Mouse (Mus musculus) embryonic facial prominence, embryonic 15.5 days (tissue): ENCODE results near the gene Tvp23a. TPM values are rescaled to one million over a fixed set of nuclear protein-coding genes. Genes with fewer than 3 reads are reported as not detected.
A peak's percentile ranks its signal among the peaks of the same experiment; 100 is the strongest.

Experiments
- ATAC-seq: fragments of 200-750 bp; cut with Nextera tagmentation; 2 replicates; pipeline ENCODE4 v1.8.0; 2017; ENCODE audit warnings: low read depth, moderate TSS enrichment; ENCODE audit not compliant: insufficient number of reproducible peaks, low FRiP score, low TSS enrichment
- H3K27ac ChIP-seq: fragments of 300-500 bp; sonication (generic); replicated peaks from 2 replicates; pipeline ENCODE4 v1.5.1; 2015; ENCODE audit warnings: mild to moderate bottlenecking, inconsistent platforms
- H3K27me3 ChIP-seq: fragments of 300-500 bp; sonication (generic); 2 replicates; pipeline ENCODE4 v1.6.1; 2015; ENCODE audit warnings: inconsistent platforms
- H3K36me3 ChIP-seq: fragments of 300-500 bp; sonication (generic); 2 replicates; pipeline ENCODE4 v1.6.1; 2015; ENCODE audit warnings: mild to moderate bottlenecking, inconsistent platforms
- H3K4me1 ChIP-seq: fragments of 300-500 bp; sonication (generic); 2 replicates; pipeline ENCODE4 v1.6.1; 2015; ENCODE audit warnings: inconsistent platforms
- H3K4me2 ChIP-seq: fragments of 300-500 bp; sonication (generic); replicated peaks from 2 replicates; pipeline ENCODE4 v1.6.1; 2015; ENCODE audit warnings: mild to moderate bottlenecking, inconsistent platforms
- H3K4me3 ChIP-seq: fragments of 300-500 bp; sonication (generic); replicated peaks from 2 replicates; pipeline ENCODE4 v1.5.1; 2015; ENCODE audit warnings: mild to moderate bottlenecking, inconsistent platforms
- H3K9ac ChIP-seq: fragments of 300-500 bp; sonication (generic); 2 replicates; pipeline ENCODE4 v1.6.1; 2015; ENCODE audit warnings: inconsistent platforms
- H3K9me3 ChIP-seq: fragments of 300-500 bp; sonication (generic); replicated peaks from 2 replicates; pipeline ENCODE4 v1.6.1; 2016; ENCODE audit warnings: inconsistent platforms
- WGBS: fragments of 180-500 bp; shearing (Covaris S2); methylation state at CpG from one replicate; pipeline ENCODE4 v1.1.7; 2015; 5-methylcytosine and 5-hydroxymethylcytosine counted together
- polyA plus RNA-seq: library from polyadenylated mRNA; unstranded; fragments of >200 nt; fragmentation: Nextera tagmentation; extraction: Ambion mirVana; gene quantifications from 2 replicates; pipeline ENCODE4 v1.2.1, GENCODE M21; 2015

Tvp23a gene
- polyA plus RNA-seq, 1 experiment from 2014 or later: 17.5 TPM

- Histone ChIP-seq H3K27me3 (no peaks in the 10 kb centered on the region), H3K36me3 (no peaks in the 10 kb centered on the region), H3K9ac (no peak overlapping the region), H3K27ac (no peak overlapping the region), H3K4me2 (no peak overlapping the region), H3K9me3 (no peaks in the 10 kb centered on the region), H3K4me3 (no peak overlapping the region), H3K4me1 (peaks cover 5% of the 10 kb centered on the region)
- peak; percentile 55 for ATAC-seq
- 60% methylated on average over 8 of the region's 8 CpGs for WGBS
Observed at GRCm38 (mm10) chr16:10452445-10452896, 5.3 kb upstream of the Tvp23a start.

DNA sequence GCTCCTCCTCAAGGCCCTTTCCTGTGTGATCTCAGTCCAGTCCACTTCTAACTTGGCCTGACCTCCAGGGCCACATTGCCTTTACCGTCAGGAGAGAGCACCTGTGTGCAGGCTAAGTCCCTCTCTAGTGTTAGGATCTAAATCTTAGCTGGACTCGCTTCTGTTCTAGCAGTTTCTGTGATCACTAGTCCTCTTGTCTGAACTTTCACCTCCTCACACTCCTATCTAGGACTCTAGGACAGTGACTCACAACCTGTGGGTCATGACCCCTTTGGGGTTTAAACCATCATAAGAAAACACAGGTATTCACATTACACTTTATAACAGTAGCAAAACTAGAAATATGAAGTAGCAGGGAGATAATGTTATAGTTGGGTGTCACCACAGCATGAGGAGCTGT lies 4.7 kb upstream of the Tvp23a start:
- Histone ChIP-seq H3K4me3 (no peak overlapping the region), H3K27me3 (no peaks in the 10 kb centered on the region), H3K9ac (no peak overlapping the region), H3K4me1 (peaks cover 9% of the 10 kb centered on the region), H3K9me3 (no peaks in the 10 kb centered on the region), H3K27ac (no peak overlapping the region), H3K36me3 (no peaks in the 10 kb centered on the region), H3K4me2 (no peak overlapping the region)
- no peak for ATAC-seq
- 83% methylated on average over 2 of the region's 2 CpGs for whole genome bisulfite sequencing

GRCm38 (mm10) chr16:10448931-10449330 lies 1.8 kb upstream of the Tvp23a start:
- ATAC-seq: no peak
- H3K4me2 ChIP-seq: no peak overlapping the region
- no peaks in the 10 kb centered on the region for H3K27me3 ChIP-seq
- H3K9me3 ChIP-seq: no peaks in the 10 kb centered on the region
- 86% methylated on average over 9 of the region's 9 CpGs for WGBS
- H3K9ac ChIP-seq: no peak overlapping the region
- H3K27ac ChIP-seq: no peak overlapping the region
- no peaks in the 10 kb centered on the region for H3K36me3 ChIP-seq
- peaks cover 17% of the 10 kb centered on the region for H3K4me1 ChIP-seq
- H3K4me3 ChIP-seq: no peak overlapping the region

- no peaks in the 10 kb centered on the region for H3K27me3 ChIP-seq
- H3K27ac ChIP-seq: 0 out of 2 replicates have a peak overlapping the region, but pooled peaks have one; percentile 49
- no peaks in the 10 kb centered on the region for H3K36me3 ChIP-seq
- H3K9me3 ChIP-seq: no peaks in the 10 kb centered on the region
- H3K4me3 ChIP-seq: peak overlapping the region; percentile 53
- H3K9ac ChIP-seq: peak overlapping the region; percentile 43; the same call in 1 of the 2 replicates
- peaks cover 17% of the 10 kb centered on the region for H3K4me1 ChIP-seq
- no peak for ATAC-seq
- peak overlapping the region; percentile 80 for H3K4me2 ChIP-seq
- WGBS: 50% methylated on average over 2 of the region's 2 CpGs
Observed at GRCm38 (mm10) chr16:10447781-10448180, 619 bp upstream of the Tvp23a start.

DNA sequence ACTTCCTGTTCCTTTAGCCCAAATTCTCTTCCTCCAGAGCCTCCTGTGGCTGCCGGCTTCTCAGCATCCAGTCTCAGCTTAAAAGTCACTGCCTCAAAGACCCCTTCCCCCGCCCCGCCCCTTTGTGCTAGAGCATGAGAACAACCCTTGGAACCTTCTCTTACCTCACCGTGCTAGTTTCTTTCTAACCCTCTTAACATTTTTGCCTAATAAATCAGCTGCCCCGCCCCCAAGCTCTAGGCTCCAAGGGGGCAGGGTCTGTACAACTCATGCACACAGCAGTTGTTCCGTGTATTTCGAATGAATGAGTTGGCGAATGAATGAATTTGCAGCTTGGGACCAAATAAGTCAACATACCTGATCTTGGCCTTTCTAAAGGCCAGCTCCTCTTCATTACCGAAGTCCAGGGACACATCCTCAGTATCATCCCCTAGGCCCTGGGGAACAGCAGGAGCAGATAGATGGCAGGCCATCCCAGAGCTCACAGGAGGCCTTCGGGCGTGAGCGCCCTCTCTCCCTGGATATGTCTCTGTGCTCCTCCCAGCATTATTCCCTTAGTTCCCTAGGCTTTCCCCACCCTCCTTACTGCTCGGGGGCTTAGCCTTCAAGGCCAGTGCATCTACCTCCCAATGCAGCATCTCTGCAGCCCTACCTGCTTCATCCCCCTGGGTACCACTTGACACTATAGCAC lies 444 bp downstream of the Tvp23a start:
- ATAC-seq: peak; percentile 55
- no peaks in the 10 kb centered on the region for H3K27me3 ChIP-seq
- H3K9ac ChIP-seq: peak overlapping the region; percentile 43
- no peaks in the 10 kb centered on the region for H3K36me3 ChIP-seq
- H3K9me3 ChIP-seq: no peaks in the 10 kb centered on the region
- H3K4me1 ChIP-seq: peaks cover 17% of the 10 kb centered on the region
- 14% methylated on average over 13 of the region's 13 CpGs for WGBS
- H3K4me2 ChIP-seq: peak overlapping the region; percentile 80
- 0 out of 2 replicates have a peak overlapping the region, but pooled peaks have one; percentile 24 for H3K27ac ChIP-seq
- H3K4me3 ChIP-seq: peak overlapping the region; percentile 53

DNA sequence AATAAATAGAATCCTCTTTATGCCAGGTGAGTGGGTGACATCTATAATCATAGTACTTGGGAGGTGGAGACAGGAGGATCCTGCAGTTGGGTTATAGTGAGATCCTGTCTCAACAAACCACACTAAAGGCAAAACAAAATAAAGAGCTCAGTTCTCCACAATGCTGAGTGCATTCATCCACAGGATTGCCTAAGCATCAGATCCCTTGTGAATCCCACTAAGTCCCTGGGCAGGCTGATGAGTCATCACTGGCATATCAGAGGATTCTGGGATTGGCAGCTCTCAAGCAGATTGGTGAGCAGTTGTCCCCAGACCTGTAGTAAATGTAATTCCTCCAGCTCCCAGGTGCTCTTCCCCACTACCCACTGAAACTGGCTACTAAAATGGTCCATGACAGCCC lies 3.4 kb downstream of the Tvp23a start:
- no peaks in the 10 kb centered on the region for H3K36me3 ChIP-seq
- no peaks in the 10 kb centered on the region for H3K9me3 ChIP-seq
- H3K4me3 ChIP-seq: no peak overlapping the region
- no peak overlapping the region for H3K27ac ChIP-seq
- H3K27me3 ChIP-seq: no peaks in the 10 kb centered on the region
- no peak overlapping the region for H3K9ac ChIP-seq
- H3K4me2 ChIP-seq: no peak overlapping the region
- peaks cover 17% of the 10 kb centered on the region for H3K4me1 ChIP-seq
- no peak for ATAC-seq

GRCm38 (mm10) chr16:10441761-10442160 lies 5.4 kb downstream of the Tvp23a start:
- no peak for ATAC-seq
- H3K9ac ChIP-seq: no peak overlapping the region
- WGBS: 92% methylated on average over 4 of the region's 4 CpGs

DNA sequence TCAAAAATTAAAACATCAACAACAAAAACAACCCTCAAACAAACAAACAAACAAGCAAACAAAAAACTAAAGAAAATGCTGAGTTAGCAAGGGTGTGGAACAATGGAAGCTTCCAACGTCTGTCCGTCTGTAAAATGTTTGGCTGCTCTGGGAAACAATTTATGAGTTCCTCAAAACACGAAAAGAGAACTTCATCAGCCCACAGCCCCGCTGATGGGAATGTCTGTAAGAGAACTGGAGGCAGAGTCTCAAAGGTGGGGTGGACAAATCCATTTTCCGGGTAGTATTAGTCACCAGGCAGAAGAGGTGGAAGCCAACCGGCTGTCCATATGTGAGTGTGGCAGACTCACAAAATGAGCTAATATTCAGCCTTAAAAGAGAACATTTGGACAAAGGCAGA lies 5.8 kb downstream of the Tvp23a start:
- Histone ChIP-seq H3K9ac (no peak overlapping the region), H3K36me3 (no peaks in the 10 kb centered on the region), H3K27me3 (no peaks in the 10 kb centered on the region), H3K4me1 (peaks cover 2% of the 10 kb centered on the region), H3K4me3 (no peak overlapping the region), H3K27ac (no peak overlapping the region), H3K9me3 (no peaks in the 10 kb centered on the region), H3K4me2 (no peak overlapping the region)
- ATAC-seq: no peak
- 88% methylated on average over 6 of the region's 6 CpGs for WGBS

More at GRCm38 (mm10) chr16:10441761-10442160, 5.4 kb downstream of the Tvp23a start:
- no peak overlapping the region for H3K27ac ChIP-seq
- H3K4me2 ChIP-seq: no peak overlapping the region
- H3K9me3 ChIP-seq: no peaks in the 10 kb centered on the region
- H3K4me1 ChIP-seq: peaks cover 6% of the 10 kb centered on the region
- H3K4me3 ChIP-seq: no peak overlapping the region
- H3K27me3 ChIP-seq: no peaks in the 10 kb centered on the region
- no peaks in the 10 kb centered on the region for H3K36me3 ChIP-seq

DNA sequence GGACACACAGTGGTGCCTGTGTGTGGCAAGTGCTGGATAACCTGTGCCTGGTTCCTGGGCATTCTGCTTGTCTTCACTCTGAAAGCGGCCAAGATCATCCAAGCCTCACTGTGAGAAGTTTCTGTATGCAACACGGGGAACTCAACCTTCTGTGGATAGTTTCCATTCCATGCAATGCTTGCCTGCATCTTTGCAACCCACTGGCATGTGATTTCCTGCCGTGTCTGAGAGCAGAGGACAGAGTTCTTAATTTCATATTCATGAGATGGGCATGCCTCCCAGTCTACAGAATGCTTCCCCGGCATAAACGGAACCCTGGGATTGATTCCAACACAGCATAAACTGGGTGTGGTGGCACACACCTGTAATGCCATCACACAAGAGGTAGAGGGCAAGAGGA lies 9.1 kb downstream of the Tvp23a start:
- H3K9me3 ChIP-seq: no peaks in the 10 kb centered on the region
- H3K36me3 ChIP-seq: no peaks in the 10 kb centered on the region
- no peak overlapping the region for H3K9ac ChIP-seq
- no peaks in the 10 kb centered on the region for H3K4me1 ChIP-seq
- no peak overlapping the region for H3K27ac ChIP-seq
- no peak for ATAC-seq
- 78% methylated on average over 5 of the region's 5 CpGs for WGBS
- H3K4me2 ChIP-seq: no peak overlapping the region
- H3K27me3 ChIP-seq: no peaks in the 10 kb centered on the region
- no peak overlapping the region for H3K4me3 ChIP-seq

- Histone ChIP-seq H3K4me1 (no peaks in the 10 kb centered on the region), H3K27ac (no peak overlapping the region), H3K9ac (no peak overlapping the region), H3K4me2 (no peak overlapping the region), H3K27me3 (no peaks in the 10 kb centered on the region), H3K9me3 (no peaks in the 10 kb centered on the region), H3K4me3 (no peak overlapping the region), H3K36me3 (no peaks in the 10 kb centered on the region)
- ATAC-seq: no peak
- 82% methylated on average over 6 of the region's 6 CpGs for WGBS
Observed at GRCm38 (mm10) chr16:10436166-10436565, 11.0 kb downstream of the Tvp23a start.

GRCm38 (mm10) chr16:10433344-10433743 lies 13.8 kb downstream of the Tvp23a start:
- 78% methylated on average over 5 of the region's 5 CpGs for WGBS
- H3K4me1 ChIP-seq: no peaks in the 10 kb centered on the region
- H3K4me3 ChIP-seq: no peak overlapping the region
- no peak overlapping the region for H3K4me2 ChIP-seq
- no peaks in the 10 kb centered on the region for H3K9me3 ChIP-seq
- H3K9ac ChIP-seq: no peak overlapping the region
- no peaks in the 10 kb centered on the region for H3K36me3 ChIP-seq
- H3K27me3 ChIP-seq: no peaks in the 10 kb centered on the region
- no peak for ATAC-seq
- H3K27ac ChIP-seq: no peak overlapping the region

DNA sequence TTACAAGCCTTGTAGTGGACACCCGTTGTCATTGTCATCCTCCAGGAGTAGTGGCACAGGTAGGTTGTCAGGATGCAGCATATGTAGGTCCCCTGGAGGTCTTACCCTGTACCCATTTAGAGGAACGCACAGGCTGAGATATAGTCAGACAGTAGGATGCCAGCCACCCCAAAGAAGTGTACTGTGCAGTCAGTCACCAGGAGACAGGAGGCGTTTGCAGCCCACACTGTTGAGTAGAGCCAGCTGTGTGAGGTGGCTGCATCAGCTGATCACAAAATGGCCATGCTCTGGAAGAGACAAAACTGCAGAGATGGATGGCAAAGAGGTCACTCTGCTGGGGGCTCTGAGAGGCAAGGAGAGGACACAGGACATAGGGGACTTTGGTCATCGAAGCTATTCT lies 14.8 kb downstream of the Tvp23a start:
- Histone ChIP-seq H3K4me3 (no peak overlapping the region), H3K9me3 (no peaks in the 10 kb centered on the region), H3K27me3 (no peaks in the 10 kb centered on the region), H3K27ac (no peak overlapping the region), H3K36me3 (0 out of 2 replicates have a peak, but pooled peaks cover under 1% of the 10 kb centered on the region), H3K4me2 (no peak overlapping the region), H3K4me1 (no peaks in the 10 kb centered on the region), H3K9ac (no peak overlapping the region)
- WGBS: 81% methylated on average over 4 of the region's 4 CpGs
- no peak for ATAC-seq
